Comparison of ENCODE assay signal across 11 mouse cellular contexts in the genomic region with DNA sequence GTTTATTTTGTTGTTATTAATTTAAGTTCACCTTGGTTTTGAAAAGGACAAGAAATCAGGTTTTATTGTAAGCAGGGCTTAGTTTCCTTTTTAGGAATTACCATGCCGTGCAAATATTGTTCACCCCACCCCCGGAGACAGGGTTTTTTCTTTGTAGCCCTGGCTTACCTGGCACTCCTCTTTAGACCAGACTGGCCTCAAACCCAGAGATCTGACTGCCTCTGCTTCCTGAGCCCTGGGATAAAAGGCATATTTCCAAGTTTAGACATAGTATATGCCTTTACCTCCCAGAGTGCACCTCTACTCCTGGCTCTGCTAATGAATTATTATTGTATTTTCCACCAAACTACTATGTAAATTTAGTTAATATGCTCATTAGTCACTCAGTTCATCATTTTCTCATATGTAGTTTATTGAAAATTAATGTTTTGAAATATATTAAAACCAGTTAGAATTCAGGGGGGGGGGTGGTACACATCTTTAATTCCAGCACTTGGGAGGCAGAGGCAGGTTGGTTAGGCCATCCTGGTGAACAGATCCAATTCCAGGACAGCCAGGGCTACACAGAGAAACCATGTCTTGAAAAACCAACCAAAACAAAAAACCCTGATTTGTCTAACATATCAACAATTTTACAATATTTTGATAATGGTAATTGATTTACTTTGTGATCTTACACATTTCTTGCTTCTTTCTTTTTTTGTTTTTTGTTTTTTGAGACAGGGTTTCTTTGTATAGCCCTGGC. TPM values are rescaled to one million over a fixed set of nuclear protein-coding genes. Genes with fewer than 3 reads are reported as not detected.
A peak's percentile ranks its signal among the peaks of the same experiment; 100 is the strongest.
DNase-seq lines count a peak whose midpoint lies in the region; ATAC-seq and TF ChIP-seq lines count a peak whose summit lies in the region.
"Had no signal": no experiment of that assay in that cellular context is flagged by ENCODE, and none has a peak within 500 bp of the region (broad histone marks: within the 10 kb centered on the region; RNA-seq: fewer than 3 reads in every experiment).

No protein-coding gene starts in this region.

- H3K4me2 ChIP-seq in forebrain, embryonic 12.5 days: peak overlapping the region; percentile 10; the same call in 1 of the 2 replicates
- no peak overlapping the region for H3K4me2 ChIP-seq in forebrain, postnatal 0 days (ENCODE audit: low read depth)
- 0 out of 2 replicates have a peak overlapping the region, but pooled peaks have one; percentile 61 for H3K4me2 ChIP-seq in kidney, postnatal 0 days (ENCODE audit: low read length)
- H3K4me2 ChIP-seq in hindbrain, postnatal 0 days (ENCODE audit: low read depth, low read length): peak overlapping the region; percentile 87; the same call in 1 of the 2 replicates
- H3K4me2 ChIP-seq in midbrain, embryonic 14.5 days (ENCODE audit: low read length): peak overlapping the region; percentile 88

- H3K36me3 ChIP-seq in forebrain, embryonic 12.5 days (replicated peaks): no peaks in the 10 kb centered on the region
- no peaks in the 10 kb centered on the region for H3K36me3 ChIP-seq in forebrain, postnatal 0 days (ENCODE audit: insufficient read depth)
- no peaks in the 10 kb centered on the region for H3K36me3 ChIP-seq in kidney, postnatal 0 days (ENCODE audit: insufficient read depth, low read length)
- H3K36me3 ChIP-seq in hindbrain, postnatal 0 days (ENCODE audit: insufficient read depth, low read length): no peaks in the 10 kb centered on the region
- no peaks in the 10 kb centered on the region for H3K36me3 ChIP-seq in midbrain, embryonic 14.5 days (ENCODE audit: control insufficient read depth, insufficient read depth, low read length)

- H3K9ac ChIP-seq in forebrain, embryonic 12.5 days: no peak overlapping the region
- no peak overlapping the region for H3K9ac ChIP-seq in forebrain, postnatal 0 days
- no peak overlapping the region for H3K9ac ChIP-seq in kidney, postnatal 0 days (ENCODE audit: low read depth, low read length)
- H3K9ac ChIP-seq in hindbrain, postnatal 0 days (replicated peaks; ENCODE audit: low read length): no peak overlapping the region
- H3K9ac ChIP-seq in midbrain, embryonic 14.5 days (replicated peaks; ENCODE audit: low read length): no peak overlapping the region

- no peak overlapping the region for H3K4me3 ChIP-seq in forebrain, embryonic 12.5 days (replicated peaks)
- no peak overlapping the region for H3K4me3 ChIP-seq in forebrain, postnatal 0 days (ENCODE audit: low read depth, low read length)
- H3K4me3 ChIP-seq in kidney, postnatal 0 days (replicated peaks; ENCODE audit: low read depth, low read length): no peak overlapping the region
- no peak overlapping the region for H3K4me3 ChIP-seq in hindbrain, postnatal 0 days (ENCODE audit: low read length)
- no peak overlapping the region for H3K4me3 ChIP-seq in midbrain, embryonic 14.5 days (replicated peaks; ENCODE audit: low read depth, low read length)

- no peaks in the 10 kb centered on the region for H3K27me3 ChIP-seq in forebrain, embryonic 12.5 days
- no peaks in the 10 kb centered on the region for H3K27me3 ChIP-seq in forebrain, postnatal 0 days (ENCODE audit: insufficient read depth, low read length)
- no peaks in the 10 kb centered on the region for H3K27me3 ChIP-seq in kidney, postnatal 0 days (ENCODE audit: insufficient read depth, low read length)
- H3K27me3 ChIP-seq in hindbrain, postnatal 0 days (ENCODE audit: insufficient read depth, low read length): no peaks in the 10 kb centered on the region
- no peaks in the 10 kb centered on the region for H3K27me3 ChIP-seq in midbrain, embryonic 14.5 days (ENCODE audit: control insufficient read depth, insufficient read depth, low read length)

- H3K4me1 ChIP-seq in forebrain, embryonic 12.5 days: peaks cover 4% of the 10 kb centered on the region
- H3K4me1 ChIP-seq in forebrain, postnatal 0 days (ENCODE audit: insufficient read depth): peaks cover 4% of the 10 kb centered on the region; the same call in 1 of the 2 replicates
- no peaks in the 10 kb centered on the region for H3K4me1 ChIP-seq in kidney, postnatal 0 days (replicated peaks; ENCODE audit: insufficient read depth, low read length)
- H3K4me1 ChIP-seq in hindbrain, postnatal 0 days (ENCODE audit: insufficient read depth, low read length): 0 out of 2 replicates have a peak, but pooled peaks cover 3% of the 10 kb centered on the region
- H3K4me1 ChIP-seq in midbrain, embryonic 14.5 days (ENCODE audit: control insufficient read depth, insufficient read depth, low read length): peaks cover 9% of the 10 kb centered on the region; the same call in 1 of the 2 replicates

- DNase-seq in forebrain, postnatal 0 days: no peak
- no peak for DNase-seq in kidney, postnatal 0 days (ENCODE audit: low spot score)
- no peak for DNase-seq in kidney, adult 18-20 months
- no peak for DNase-seq in hindbrain, postnatal 0 days (ENCODE audit: low spot score)
- DNase-seq in midbrain, embryonic 14.5 days: no peak
- no peak for DNase-seq in left cerebral cortex, adult 11 months (ENCODE audit: low spot score)

- no peak for TF ChIP-seq CTCF in forebrain, postnatal 0 days (IDR thresholded peaks at IDR 0.05; ENCODE audit: low read depth)
- TF ChIP-seq CTCF in kidney, postnatal 0 days (IDR thresholded peaks at IDR 0.05; ENCODE audit: low read depth): no peak
- TF ChIP-seq CTCF in hindbrain, postnatal 0 days (IDR thresholded peaks at IDR 0.05; ENCODE audit: low read depth): no peak

- no peak overlapping the region for H3K27ac ChIP-seq in forebrain, embryonic 12.5 days
- no peak overlapping the region for H3K27ac ChIP-seq in forebrain, postnatal 0 days (ENCODE audit: low read depth, low read length)
- H3K27ac ChIP-seq in kidney, postnatal 0 days: no peak overlapping the region
- H3K27ac ChIP-seq in hindbrain, postnatal 0 days: no peak overlapping the region
- H3K27ac ChIP-seq in midbrain, embryonic 14.5 days (replicated peaks; ENCODE audit: low read depth, low read length): no peak overlapping the region

- no peaks in the 10 kb centered on the region for H3K9me3 ChIP-seq in forebrain, embryonic 12.5 days
- H3K9me3 ChIP-seq in forebrain, postnatal 0 days (ENCODE audit: low read length): no peaks in the 10 kb centered on the region
- H3K9me3 ChIP-seq in kidney, postnatal 0 days (replicated peaks; ENCODE audit: low read length): no peaks in the 10 kb centered on the region
- no peaks in the 10 kb centered on the region for H3K9me3 ChIP-seq in hindbrain, postnatal 0 days (ENCODE audit: low read length)
- no peaks in the 10 kb centered on the region for H3K9me3 ChIP-seq in midbrain, embryonic 14.5 days (ENCODE audit: control insufficient read depth, low read length)

- 89% methylated on average over 2 of the region's 2 CpGs for WGBS in forebrain, embryonic 12.5 days
- WGBS in forebrain, postnatal 0 days: 71% methylated on average over 2 of the region's 2 CpGs
- WGBS in kidney, postnatal 0 days: 70% methylated on average over 2 of the region's 2 CpGs
- WGBS in hindbrain, postnatal 0 days: 84% methylated on average over 2 of the region's 2 CpGs
- WGBS in midbrain, embryonic 14.5 days: 74% methylated on average over 2 of the region's 2 CpGs

- no peak for ATAC-seq in forebrain, embryonic 12.5 days (ENCODE audit: low FRiP score)
- ATAC-seq in forebrain, postnatal 0 days: no peak
- no peak for ATAC-seq in kidney, postnatal 0 days (replicated peaks; ENCODE audit: low FRiP score, low read depth)
- ATAC-seq in hindbrain, postnatal 0 days: no peak
- no peak for ATAC-seq in midbrain, embryonic 14.5 days (ENCODE audit: low FRiP score, low TSS enrichment)
- no peak for ATAC-seq in cerebellum, adult (ENCODE audit: insufficient number of reproducible peaks, low FRiP score, low TSS enrichment)

RNA-seq across cellular contexts. Expression of a gene that starts 4.8 kb away (rescaled TPM):
- 41.5 and 43.8 TPM in 2 replicates for polyA plus RNA-seq in forebrain, embryonic 12.5 days (2016; fragmentation: Nextera tagmentation; extraction: Ambion mirVana)
- total RNA-seq in forebrain, postnatal 0 days (2014; rRNA removed): 39.1 and 48.6 TPM in 2 replicates
- 12.4 and 19.1 TPM in 2 replicates for polyA plus RNA-seq in forebrain, postnatal 0 days (2015; fragmentation: Nextera tagmentation; extraction: Ambion mirVana)
- 35.4 and 36.0 TPM in 2 replicates for polyA plus RNA-seq in kidney, postnatal 0 days (2015; fragmentation: Nextera tagmentation; extraction: Ambion mirVana)
- 61.3 and 62.1 TPM in 2 replicates for total RNA-seq in hindbrain, postnatal 0 days (2014; rRNA removed)
- 19.5 and 21.2 TPM in 2 replicates for polyA plus RNA-seq in hindbrain, postnatal 0 days (2015; fragmentation: Nextera tagmentation; extraction: Ambion mirVana)
- polyA plus RNA-seq in midbrain, embryonic 14.5 days (2014; fragmentation: Nextera tagmentation; extraction: Ambion mirVana): 27.6 and 28.6 TPM in 2 replicates

RNA-seq across cellular contexts. Expression of a gene that starts 7.8 kb away (rescaled TPM):
- polyA plus RNA-seq in forebrain, embryonic 12.5 days (2016; fragmentation: Nextera tagmentation; extraction: Ambion mirVana): not detected in 2 replicates
- total RNA-seq in forebrain, postnatal 0 days (2014; rRNA removed): under 0.01 TPM in 1 of 2 replicates, not detected in the other
- not detected in 2 replicates for polyA plus RNA-seq in forebrain, postnatal 0 days (2015; fragmentation: Nextera tagmentation; extraction: Ambion mirVana)
- polyA plus RNA-seq in kidney, postnatal 0 days (2015; fragmentation: Nextera tagmentation; extraction: Ambion mirVana): 0.03 TPM in 1 of 2 replicates, not detected in the other
- total RNA-seq in hindbrain, postnatal 0 days (2014; rRNA removed): 0.47 TPM in 1 of 2 replicates, not detected in the other
- 0.18 TPM in 1 of 2 replicates, not detected in the other for polyA plus RNA-seq in hindbrain, postnatal 0 days (2015; fragmentation: Nextera tagmentation; extraction: Ambion mirVana)
- not detected in 2 replicates for polyA plus RNA-seq in midbrain, embryonic 14.5 days (2014; fragmentation: Nextera tagmentation; extraction: Ambion mirVana)
- total RNA-seq: left cerebral cortex, postnatal 14 days had no signal
- polyA plus RNA-seq: neural tube, embryonic 11.5 days; small intestine, adult 2 months had no signal
